Mouse (Mus musculus): Measurements from ENCODE around the gene Zg16. TPM values are rescaled to one million over a fixed set of nuclear protein-coding genes. Genes with fewer than 3 reads are reported as not detected.
"Not testable (repeated sequence)": the region's sequence is repeated elsewhere in the genome, so short reads cannot be mapped to it uniquely, and the experiment has no call there.

The Zg16 gene
- total RNA-seq, 4 experiments from 2014 or later = not detected

DNA sequence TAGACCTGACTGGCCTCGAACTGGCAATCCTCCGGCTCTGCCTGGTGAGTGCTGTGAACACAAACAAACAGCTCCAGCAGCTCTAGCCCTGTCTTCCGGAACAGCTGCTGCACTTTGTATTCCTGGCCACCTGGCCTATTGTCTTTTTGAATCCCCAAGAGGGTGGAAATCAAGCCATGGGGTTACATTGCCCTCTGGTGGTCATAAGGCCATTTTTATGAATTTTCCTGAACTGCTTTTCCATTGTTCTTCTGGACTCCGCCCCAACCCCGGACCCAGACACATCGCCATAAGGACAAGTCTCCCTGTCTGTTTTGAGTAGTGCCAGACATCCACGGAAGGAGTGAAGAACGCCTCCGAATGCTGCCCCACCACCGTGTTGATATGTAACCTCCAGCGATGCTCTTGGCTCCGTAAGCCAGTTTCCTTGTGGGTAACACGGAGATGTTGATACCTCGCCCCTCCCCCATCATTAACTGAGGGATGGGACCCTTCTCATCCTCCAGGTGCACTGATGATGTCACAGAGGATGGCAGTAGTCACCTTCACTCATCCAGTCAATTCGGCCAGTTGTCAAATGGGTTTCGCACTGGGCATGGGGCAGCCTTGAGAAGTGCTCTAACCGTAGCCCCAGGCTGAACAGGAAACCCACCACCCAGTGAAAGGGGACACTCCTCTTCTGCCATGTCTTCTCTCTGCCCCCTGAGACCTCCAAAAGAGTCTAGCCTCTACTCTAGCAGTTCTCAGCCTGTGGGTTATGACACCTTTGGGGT lies 17.6 kb upstream of the Zg16 start:
- peak; percentile 18 to 31 for DNase-seq (ENCODE audit: low spot score in 2 of 2)

- no peak for DNase-seq (ENCODE audit: low spot score in 2 of 2)
Measured at GRCm38 (mm10) chr7:127103960-127104359, 16.8 kb upstream of the Zg16 start.

GRCm38 (mm10) chr7:127102148-127102547 lies 15.0 kb upstream of the Zg16 start:
- DNase-seq (ENCODE audit: low spot score in 2 of 2) = no peak

- no peak for DNase-seq (ENCODE audit: low spot score in 2 of 2)
Measured at GRCm38 (mm10) chr7:127101451-127102016, 14.4 kb upstream of the Zg16 start.

DNA sequence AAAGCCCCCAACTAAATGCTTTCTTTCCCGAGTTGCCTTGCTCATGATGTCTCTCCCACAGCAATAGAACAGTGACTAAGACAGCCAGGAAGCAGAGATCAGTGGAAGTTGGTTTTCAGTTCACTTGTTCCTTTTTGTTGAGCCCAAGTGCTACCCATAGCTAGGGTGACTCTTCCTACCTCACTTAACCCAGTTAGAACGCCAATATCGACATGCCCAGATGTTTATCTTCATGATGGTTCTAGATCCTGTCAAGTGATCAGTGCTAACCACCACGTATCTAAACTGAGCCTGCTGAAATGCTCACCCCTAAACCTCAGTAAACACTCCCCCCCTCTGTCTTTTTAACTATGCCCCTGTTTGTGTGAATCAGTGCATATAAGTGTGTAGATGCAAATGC lies 12.4 kb upstream of the Zg16 start:
- DNase-seq (ENCODE audit: low spot score in 2 of 2) = no peak

DNA sequence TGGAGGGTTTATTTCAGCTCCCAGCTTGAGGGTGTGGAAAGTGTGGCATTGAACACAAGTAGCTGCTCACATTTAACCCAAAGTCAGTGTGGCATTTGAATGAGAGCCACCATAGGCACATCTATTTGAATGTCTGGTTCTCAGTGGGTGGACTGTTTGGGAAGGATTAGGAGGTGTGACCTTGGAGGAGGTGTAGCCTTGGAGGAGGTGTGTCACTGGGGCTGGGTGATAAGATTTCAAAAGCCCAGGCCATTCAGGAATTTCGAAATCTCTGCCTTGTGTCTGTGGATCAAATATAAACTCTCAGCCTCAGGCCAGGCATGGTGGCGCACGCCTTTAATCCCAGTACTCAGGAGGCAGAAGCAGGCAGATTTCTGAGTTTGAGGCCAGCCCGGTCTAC lies 11.8 kb upstream of the Zg16 start:
- DNase-seq (ENCODE audit: low spot score in 2 of 2) = no peak

DNA sequence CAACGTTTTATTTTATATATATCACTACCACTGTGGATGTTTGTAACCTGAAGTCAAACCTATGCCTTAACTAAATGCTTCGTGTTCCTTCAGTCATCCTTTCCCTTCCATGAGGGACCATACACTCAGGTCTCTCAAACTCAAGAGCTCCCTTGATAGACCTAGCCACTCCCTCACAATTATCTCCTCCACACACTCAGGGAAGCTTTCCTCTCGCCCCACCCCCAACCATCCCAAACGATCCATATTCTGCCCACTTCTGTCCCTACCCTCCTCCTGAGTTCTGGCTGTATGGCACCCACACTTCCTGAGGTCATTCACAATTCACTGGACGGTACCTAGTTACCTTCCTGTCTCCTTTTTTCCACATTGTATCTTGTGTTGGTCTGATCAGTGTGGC lies 11.4 kb upstream of the Zg16 start:
- DNase-seq (ENCODE audit: low spot score in 2 of 2) = no peak

GRCm38 (mm10) chr7:127096456-127096855 lies 9.3 kb upstream of the Zg16 start:
- DNase-seq (ENCODE audit: low spot score in 2 of 2) = no peak

DNA sequence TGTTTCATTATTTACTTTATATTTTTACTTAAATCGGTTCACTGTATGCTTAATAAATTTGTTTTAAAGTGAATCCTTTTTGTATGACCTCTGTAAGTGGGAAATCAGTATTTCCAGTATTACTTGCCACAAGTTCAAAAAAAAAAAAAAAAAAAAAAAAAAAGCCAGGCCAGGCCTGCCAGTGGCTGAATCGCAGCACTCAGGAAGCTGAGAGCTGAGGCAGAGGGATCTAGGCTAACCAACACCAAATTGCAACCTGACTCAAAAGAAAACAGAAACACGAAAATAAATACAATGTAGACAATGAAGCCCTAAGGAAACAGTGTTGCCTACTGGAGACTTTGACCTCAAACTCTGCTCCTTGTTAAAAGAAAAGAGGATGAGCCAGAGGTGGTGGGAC lies 6.8 kb upstream of the Zg16 start:
- no peak for DNase-seq (ENCODE audit: low spot score in 2 of 2)

- DNase-seq (ENCODE audit: low spot score in 2 of 2) = no peak
Measured at GRCm38 (mm10) chr7:127091114-127091896, 4.2 kb upstream of the Zg16 start, which contains the start of gene AI467606. Gene AI467606, plus strand, starts transcription at chr7:127091359.

- no peak for DNase-seq (ENCODE audit: low spot score in 2 of 2)
Measured at GRCm38 (mm10) chr7:127090154-127091113, 3.3 kb upstream of the Zg16 start.

GRCm38 (mm10) chr7:127088901-127089845 lies 2.0 kb upstream of the Zg16 start:
- DNase-seq (ENCODE audit: low spot score in 2 of 2) = no peak

DNA sequence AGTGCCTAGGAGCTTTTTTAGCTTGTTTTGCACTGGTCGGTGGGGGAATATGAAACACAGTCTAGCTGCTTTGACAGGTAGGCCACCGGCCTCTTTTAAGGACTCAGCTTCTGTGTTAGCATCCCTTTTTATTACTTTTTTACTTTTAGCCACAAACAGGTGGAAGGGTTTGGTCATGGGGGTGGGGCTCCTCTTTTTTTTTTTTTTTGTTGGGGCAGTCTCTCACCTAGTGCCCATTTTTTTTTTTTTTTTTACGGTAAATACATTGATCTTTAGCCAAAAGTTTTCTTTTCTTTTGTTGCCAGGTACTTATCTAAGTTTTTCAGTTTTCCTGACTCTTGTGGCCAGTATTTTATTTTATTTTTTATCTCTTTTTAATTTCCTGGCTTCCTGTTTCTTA lies 955 bp upstream of the Zg16 start:
- no peak for DNase-seq (ENCODE audit: low spot score in 2 of 2)

DNA sequence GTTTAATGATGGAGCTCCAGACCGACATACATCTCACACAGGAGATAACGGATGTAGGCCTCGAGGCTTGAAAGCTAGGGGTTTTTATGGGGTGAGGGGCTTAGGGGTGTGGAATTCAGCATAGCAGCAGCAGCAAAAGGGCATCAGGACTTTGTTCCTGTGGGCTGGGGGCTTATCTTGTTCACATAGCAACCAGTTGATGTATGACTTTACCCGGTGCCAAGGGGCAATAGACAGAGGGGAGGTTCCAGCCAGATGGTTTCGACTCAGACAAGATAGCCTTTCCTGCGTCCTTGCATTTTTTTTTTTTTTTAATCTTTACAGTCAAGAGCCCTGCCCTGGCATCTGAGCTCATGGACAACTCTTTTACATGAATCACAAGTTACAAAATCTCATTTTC lies 1.4 kb downstream of the Zg16 start:
- not testable (repeated sequence) for DNase-seq (ENCODE audit: low spot score in 2 of 2)

DNA sequence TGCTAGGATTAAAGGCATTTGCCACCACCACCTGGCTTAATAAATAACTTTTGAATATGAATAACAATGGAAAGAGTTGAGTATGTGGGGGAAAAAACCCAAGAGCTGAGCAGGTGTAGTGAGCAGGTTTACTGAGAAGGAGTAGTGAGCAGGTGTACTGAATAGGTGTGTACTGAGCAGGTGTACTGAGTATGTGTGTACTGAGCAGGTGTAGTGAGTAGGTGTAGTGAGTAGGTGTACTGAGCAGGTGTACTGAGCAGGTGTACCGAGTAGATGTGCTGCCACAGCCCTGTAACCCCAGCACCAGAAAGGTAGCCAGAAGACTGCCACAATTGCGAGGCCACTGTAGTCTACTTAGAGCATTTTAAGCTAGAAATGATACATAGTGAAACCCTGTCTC lies 2.3 kb downstream of the Zg16 start:
- no peak for DNase-seq (ENCODE audit: low spot score in 2 of 2)

DNA sequence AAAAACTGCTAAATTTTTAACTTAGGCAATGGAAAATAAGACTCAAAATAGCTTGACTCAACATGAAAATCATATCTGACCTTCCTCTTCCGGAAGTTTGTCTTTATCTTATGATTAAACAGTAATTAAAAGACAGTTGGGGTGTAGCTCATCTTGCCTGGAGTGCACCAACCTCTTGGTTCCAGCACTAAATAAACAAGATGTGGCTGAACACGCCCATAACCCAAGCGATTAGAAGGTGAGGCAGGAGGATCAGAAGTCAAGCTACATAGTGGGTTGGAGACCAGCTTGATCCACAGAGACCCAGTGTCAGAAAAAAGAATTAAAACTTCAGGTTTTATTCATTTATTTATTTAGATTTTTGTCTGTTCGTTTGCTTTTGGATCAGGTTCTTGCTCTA lies 3.4 kb downstream of the Zg16 start:
- no peak for DNase-seq (ENCODE audit: low spot score in 2 of 2)

- no peak for DNase-seq (ENCODE audit: low spot score in 2 of 2)
Measured at GRCm38 (mm10) chr7:127082995-127083394, 4.1 kb downstream of the Zg16 start.

DNA sequence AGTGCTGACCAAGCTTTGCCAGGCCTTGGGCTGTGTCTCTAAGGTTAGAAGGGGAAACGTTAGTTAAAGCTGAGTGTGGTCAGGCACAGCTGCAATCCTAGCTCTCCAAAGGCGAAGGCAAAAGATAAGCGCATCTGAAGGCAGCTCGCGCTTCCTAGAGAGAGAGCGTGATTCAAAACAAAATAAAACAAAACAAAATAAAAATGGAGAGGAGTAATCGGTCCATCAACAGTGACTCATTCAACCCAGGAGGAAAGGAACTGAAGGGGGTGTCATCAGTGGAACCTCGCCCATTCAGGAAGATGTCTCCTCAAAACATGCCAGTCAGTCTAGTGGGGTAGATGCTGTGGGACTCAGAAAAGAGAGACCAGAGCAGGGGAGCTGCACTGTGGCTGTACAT lies 4.9 kb downstream of the Zg16 start:
- no peak for DNase-seq (ENCODE audit: low spot score in 2 of 2)

DNA sequence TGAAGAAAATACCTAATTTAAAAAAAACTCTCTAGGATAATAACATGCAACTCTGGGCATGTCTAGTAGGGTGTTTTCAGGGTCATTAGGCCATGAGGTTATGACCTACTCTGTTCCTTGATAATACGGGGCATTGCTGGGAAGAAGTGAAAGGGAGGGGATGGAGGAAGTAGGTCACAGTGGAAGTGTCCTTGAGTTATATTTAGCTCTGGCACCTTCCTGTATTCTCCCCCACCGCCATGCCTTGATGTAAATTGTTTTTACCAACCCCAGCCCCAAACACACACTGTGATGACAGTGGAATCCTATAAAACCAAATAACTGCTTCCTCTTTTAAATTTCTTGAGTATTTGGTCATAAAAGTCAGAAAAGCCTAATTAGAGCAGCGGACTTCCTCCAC lies 7.1 kb downstream of the Zg16 start:
- no peak for DNase-seq (ENCODE audit: low spot score in 2 of 2)

DNA sequence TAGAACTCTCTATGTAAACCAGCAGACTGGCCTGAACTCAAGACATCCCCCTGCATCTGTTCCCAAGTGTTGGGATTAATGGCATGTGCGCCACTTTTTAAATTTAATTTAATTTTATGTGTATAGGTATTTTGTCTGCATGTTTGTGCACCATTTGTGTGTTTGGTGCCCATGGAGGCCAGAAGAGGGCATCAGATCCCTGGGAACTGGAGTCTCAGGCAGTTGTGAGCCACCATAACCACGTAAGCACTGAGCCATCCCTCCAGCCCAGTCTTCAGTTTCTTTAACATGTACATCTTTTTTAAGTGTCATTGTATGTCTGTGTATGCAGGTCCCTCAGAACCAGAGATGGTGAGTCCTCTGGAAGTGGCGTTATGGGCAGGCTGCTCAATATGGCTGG lies 9.4 kb downstream of the Zg16 start:
- no peak for DNase-seq (ENCODE audit: low spot score in 2 of 2)
